Mouse (Mus musculus): ENCODE results near the gene Lime1. TPM values are rescaled to one million over a fixed set of nuclear protein-coding genes. Genes with fewer than 3 reads are reported as not detected.

Gene Lime1
- 9.8 and 9.9 TPM in 2 replicates for polyA plus RNA-seq (2012; rRNA removed)

GRCm38 (mm10) chr2:181379778-181380177 is at the start of gene Lime1:
TSS of gene Lime1 (plus strand) at chr2:181380078.

GRCm38 (mm10) chr2:181364860-181365596 is 14.8 kb upstream of the Lime1 start, which contains the start of the genes Zgpat and Arfrp1:
TSS of gene Zgpat (plus strand) at chr2:181364928.
TSS of gene Arfrp1 (minus strand) at chr2:181365404.

Other genes with a start within 250 kb of the Lime1 start
- 0.06 and 0.07 TPM in 2 replicates for gene Kcnq2, start 244.8 kb upstream of the Lime1 start, polyA plus RNA-seq (2012; rRNA removed)
- not detected in 2 replicates for gene Eef1a2, start 223.1 kb upstream of the Lime1 start, polyA plus RNA-seq (2012; rRNA removed)
- gene Ppdpf, start 192.8 kb upstream of the Lime1 start, polyA plus RNA-seq (2012; rRNA removed): 38.4 and 42.6 TPM in 2 replicates
- 0.03 and 0.05 TPM in 2 replicates for gene Ptk6, start 177.3 kb upstream of the Lime1 start, polyA plus RNA-seq (2012; rRNA removed)
- gene Srms, start 166.9 kb upstream of the Lime1 start, polyA plus RNA-seq (2012; rRNA removed): 0.17 and 0.19 TPM in 2 replicates
- gene Fndc11, start 160.1 kb upstream of the Lime1 start, polyA plus RNA-seq (2012; rRNA removed): 0.16 TPM in 2 replicates
- gene Helz2, start 138.1 kb upstream of the Lime1 start, polyA plus RNA-seq (2012; rRNA removed): 4.0 and 5.8 TPM in 2 replicates
- 11.5 and 13.2 TPM in 2 replicates for gene Gmeb2, start 92.0 kb upstream of the Lime1 start, polyA plus RNA-seq (2012; rRNA removed)
- 0.06 and 0.10 TPM in 2 replicates for gene Stmn3, start 65.6 kb upstream of the Lime1 start, polyA plus RNA-seq (2012; rRNA removed)
- 37.4 and 42.3 TPM in 2 replicates for gene Rtel1, start 60.3 kb upstream of the Lime1 start, polyA plus RNA-seq (2012; rRNA removed)
- 8.3 and 9.0 TPM in 2 replicates for gene Zgpat, start 15.2 kb upstream of the Lime1 start, polyA plus RNA-seq (2012; rRNA removed)
- gene Arfrp1, start 14.7 kb upstream of the Lime1 start, polyA plus RNA-seq (2012; rRNA removed): 22.0 and 23.4 TPM in 2 replicates
- 5.1 and 5.7 TPM in 2 replicates for gene Zbtb46, start 79.3 kb downstream of the Lime1 start, polyA plus RNA-seq (2012; rRNA removed)
- gene Abhd16b, start 113.1 kb downstream of the Lime1 start, polyA plus RNA-seq (2012; rRNA removed): not detected in 2 replicates
- gene Tpd52l2, start 117.1 kb downstream of the Lime1 start, polyA plus RNA-seq (2012; rRNA removed): 37.2 and 38.2 TPM in 2 replicates
- gene Dnajc5, start 140.4 kb downstream of the Lime1 start, polyA plus RNA-seq (2012; rRNA removed): 12.5 and 16.1 TPM in 2 replicates
- 30.4 and 33.8 TPM in 2 replicates for gene Uckl1, start 204.8 kb downstream of the Lime1 start, polyA plus RNA-seq (2012; rRNA removed)
- gene Prpf6, start 211.8 kb downstream of the Lime1 start, polyA plus RNA-seq (2012; rRNA removed): 16.7 and 17.2 TPM in 2 replicates
- gene Zfp512b, start 212.7 kb downstream of the Lime1 start, polyA plus RNA-seq (2012; rRNA removed): 9.4 and 10.4 TPM in 2 replicates
- gene Samd10, start 219.1 kb downstream of the Lime1 start, polyA plus RNA-seq (2012; rRNA removed): 1.3 and 1.4 TPM in 2 replicates